Mouse (Mus musculus) G1E (cell line): ENCODE measurements around the gene Casp14.

ENCODE experiments used
- CTCF ChIP-seq: IDR thresholded peaks from 2 replicates; pipeline ENCODE4 v1.5.1; 2012; ENCODE audit warnings: low read depth, low read length, inconsistent platforms, mixed read lengths
- GATA1 ChIP-seq: IDR thresholded peaks from 2 replicates; pipeline ENCODE4 v1.6.1; 2012; ENCODE audit warnings: borderline replicate concordance, low read length, inconsistent platforms, mixed read lengths
- GATA2 ChIP-seq: IDR thresholded peaks from 2 replicates; pipeline ENCODE4 v1.6.1; 2012; ENCODE audit warnings: low read depth, low read length, inconsistent platforms, borderline replicate concordance
- TAL1 ChIP-seq: conservative IDR thresholded peaks from 2 replicates; pipeline ENCODE4 v1.6.1; 2012; ENCODE audit warnings: low read depth, low read length, inconsistent platforms, mixed read lengths

DNA sequence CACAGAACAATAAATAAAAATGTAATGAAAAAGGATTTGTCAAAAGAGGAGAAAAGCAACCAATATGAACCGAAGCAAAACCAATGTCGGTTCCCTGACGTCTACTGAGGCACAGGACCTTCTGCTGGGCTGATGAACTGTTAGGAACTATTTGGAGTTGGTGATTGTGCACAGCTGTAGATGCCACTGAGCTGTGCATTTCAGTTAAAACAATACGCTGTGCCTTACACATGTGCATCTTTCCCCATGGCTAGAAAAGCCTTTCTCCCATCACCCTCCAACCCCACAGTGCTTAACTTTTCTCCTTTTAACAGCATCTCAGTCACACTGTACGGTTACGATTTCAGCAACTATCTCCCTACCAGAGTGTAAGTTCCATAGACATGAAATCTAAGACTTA, 28.1 kb downstream of the Casp14 start:
- TF ChIP-seq CTCF (no peak), GATA2 (no peak), GATA1 (no peak), TAL1 (no peak)
